Mouse (Mus musculus): ENCODE data around the gene Cd164.

The Cd164 gene

GRCm38 (mm10) chr10:41504996-41505395, 14.2 kb upstream of the Cd164 start:
- no peak for DNase-seq

DNA sequence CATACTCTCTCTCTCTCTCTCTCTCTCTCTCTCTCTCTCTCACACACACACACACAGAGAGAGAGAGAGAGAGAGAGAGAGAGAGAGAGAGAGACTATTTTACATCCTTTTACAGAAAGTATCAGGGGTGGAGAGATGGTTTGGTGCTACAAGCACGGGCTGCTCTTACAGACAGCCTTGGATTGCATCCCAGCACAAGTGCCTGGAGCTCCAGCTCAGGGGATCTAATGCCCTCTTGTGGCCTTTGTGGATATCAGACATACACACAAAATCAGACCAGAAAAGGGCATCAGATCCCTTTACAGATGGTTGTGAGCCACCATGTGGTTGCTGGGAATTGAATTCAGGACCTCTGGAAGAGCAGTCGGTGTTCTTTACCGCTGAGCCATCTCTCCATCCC, 13.8 kb upstream of the Cd164 start:
- peak; percentile 63 to 75 for DNase-seq

- DNase-seq: peak in 1 of 2 experiments; percentile 39
These were observed 10.1 kb upstream of the Cd164 start for GRCm38 (mm10) chr10:41509160-41509559.

- no peak for DNase-seq
These were observed 4.9 kb upstream of the Cd164 start for GRCm38 (mm10) chr10:41514301-41514700.

GRCm38 (mm10) chr10:41514921-41515320, 4.3 kb upstream of the Cd164 start:
- DNase-seq: no peak

DNA sequence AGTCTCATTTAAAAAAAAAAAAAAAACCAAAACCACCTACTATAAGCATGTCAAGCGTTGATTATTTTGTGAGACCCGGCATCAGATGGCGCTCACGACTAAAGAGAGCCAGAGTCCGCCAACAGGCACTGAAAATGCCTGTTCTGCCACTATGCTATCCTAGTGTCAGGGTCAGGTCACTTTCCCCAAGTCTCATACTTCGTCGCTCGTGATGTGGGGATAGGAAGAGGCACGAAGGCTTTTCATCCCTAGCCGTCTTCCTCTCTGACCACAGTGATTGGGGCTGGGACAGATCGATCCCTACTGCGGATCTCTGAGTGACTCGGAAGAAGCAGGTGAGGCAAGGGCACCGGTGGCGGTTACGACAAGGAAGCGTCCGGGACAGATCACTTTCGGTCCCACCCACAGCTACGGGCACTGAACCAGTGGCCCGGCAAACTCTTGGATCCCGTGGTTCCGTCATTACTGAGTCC, 670 bp upstream of the Cd164 start:
- DNase-seq: peak; percentile 76 to 87

GRCm38 (mm10) chr10:41519640-41520409, 611 bp downstream of the Cd164 start:
- peak; percentile 68 to 82 for DNase-seq

DNA sequence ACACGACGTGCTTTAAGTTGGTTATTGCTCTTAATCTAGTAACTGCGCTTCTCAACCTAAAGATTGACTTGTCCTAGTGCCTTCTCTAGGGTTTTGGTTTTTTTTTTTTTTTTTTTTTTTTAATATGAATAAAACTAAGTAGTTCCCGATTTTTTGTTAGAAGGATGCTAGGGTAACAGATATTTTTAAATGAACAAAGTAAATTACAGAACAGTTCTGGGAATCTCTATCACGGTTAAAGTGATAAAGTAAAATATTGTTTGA, 1.1 kb downstream of the Cd164 start:
- no peak for DNase-seq

DNA sequence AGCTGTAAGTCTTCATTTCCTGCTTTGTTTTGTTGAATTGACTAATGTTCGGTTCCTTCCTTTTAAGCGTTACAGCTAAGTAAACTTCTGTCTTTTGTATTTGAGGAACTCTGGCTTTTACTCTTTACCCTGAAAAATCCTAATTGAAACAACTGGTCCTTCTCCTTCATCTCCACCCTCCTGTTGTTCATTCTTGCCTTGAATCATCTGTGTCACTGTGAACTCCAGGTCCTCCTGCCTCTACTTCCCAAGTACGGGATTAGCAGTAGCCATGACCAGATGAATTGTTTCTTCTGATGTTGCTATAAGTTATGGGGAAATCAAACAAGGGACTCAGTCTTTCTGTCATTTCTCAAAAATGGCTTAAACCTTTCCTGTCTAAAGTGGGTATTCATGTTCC, 4.2 kb downstream of the Cd164 start:
- no peak for DNase-seq

GRCm38 (mm10) chr10:41525696-41526095, 6.5 kb downstream of the Cd164 start:
- DNase-seq: no peak

DNA sequence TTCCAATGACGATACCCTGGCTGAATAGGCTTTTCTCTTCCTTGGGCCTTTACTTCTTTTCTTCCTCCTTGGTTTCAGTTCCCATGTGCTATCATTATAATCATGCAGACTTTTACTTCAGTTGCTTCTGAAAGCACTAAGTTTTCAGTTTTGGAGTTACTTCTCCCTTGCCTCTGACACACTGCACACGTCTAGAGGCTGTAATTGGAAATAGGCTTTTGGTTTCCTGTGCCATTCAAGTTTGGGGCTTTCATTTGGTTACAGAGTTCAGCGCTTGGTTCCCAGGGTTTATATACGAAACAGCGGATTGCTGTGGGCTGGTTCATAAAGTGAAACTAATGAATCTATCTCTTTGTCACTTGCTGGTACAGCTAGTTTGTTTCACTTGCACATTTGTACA, 10.8 kb downstream of the Cd164 start:
- no peak for DNase-seq

DNA sequence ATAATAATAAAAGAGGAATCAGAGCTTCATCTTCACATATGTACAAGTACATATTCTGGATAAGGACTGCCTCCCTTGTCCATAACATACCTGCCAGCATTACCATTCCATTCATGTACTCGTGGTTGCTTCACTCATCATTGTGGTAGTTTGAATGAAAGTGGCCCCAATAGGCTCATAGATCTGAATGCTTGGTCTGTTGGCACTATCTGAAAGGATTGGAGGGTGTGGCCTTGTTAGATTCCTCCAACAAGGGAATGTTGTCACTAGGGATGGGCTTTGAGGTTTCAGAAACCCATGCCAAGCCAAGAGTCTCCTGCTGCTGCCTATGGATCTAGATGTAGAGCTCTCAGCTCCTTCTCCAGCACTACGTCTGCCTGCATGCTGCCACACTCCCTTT, 16.8 kb downstream of the Cd164 start:
- no peak for DNase-seq

DNA sequence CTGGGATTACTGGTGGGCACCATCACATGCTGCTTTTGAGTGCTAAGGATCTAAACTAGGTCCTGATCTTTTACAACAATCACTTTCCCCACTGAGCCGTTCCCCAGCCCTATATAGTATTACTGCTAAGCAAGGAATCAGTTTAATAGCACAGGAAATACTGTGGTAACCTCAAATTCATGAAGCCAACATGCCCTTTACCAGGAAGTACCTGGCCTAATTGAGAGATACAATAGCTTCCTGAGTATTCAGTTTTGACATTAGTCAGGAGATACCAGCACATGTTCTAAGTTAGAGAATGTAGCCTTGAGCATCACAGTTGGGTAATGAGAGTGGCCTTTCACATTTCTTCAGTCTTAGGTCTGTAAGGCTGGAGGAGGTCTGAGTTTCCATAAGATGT, 17.5 kb downstream of the Cd164 start:
- DNase-seq: no peak

DNA sequence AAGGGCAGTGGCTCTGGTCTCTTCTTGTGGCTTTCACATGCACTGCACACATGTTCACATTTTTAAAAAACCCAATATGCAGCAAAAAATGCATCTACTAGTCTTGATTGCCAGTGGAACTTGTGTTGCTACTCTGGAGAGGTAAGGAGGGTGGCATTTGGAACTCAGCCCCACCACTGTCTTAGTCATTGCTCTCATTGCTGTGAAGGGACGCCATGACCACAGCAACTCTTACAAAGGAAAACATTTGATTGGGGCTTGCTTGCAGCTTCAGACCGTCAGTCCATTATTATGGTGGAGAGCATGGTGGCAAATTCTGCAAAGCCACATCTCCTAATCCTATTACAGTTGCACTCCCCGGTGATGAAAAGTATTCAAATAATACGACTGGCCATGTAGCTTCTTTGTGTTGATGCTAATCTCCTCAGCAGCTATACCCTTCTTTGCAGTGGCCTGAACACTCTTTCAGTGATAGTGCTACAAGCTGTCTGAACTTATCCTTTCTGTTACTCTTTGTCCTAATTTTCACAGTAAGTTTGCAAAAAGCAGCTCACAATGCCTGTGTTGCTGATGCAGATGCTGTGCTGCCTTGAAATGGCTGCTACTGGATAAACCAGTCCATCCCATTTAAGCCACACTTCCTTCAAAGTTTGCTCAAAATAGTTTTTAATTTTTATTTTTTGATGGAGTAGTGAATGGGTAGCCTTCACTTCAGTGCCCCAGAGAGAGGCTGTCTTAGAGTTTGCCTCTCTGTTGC, 18.2 kb downstream of the Cd164 start:
- DNase-seq: no peak

DNA sequence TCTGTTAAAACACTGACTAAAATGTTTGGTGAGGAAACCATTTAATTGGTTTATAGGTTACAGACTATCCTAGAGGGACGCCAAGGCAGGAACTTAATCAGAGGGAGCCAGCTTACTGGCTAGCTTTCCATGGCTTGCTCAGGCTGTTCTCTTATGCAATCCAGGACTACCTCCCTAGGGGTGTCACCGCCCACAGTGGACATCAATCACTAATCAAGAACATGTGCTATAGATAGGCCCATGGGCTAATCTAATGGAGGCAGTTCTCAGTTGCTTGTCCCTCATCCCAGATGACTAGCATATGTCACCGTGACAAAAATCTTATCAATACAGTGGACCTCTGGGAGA, 18.7 kb downstream of the Cd164 start:
- no peak for DNase-seq

DNA sequence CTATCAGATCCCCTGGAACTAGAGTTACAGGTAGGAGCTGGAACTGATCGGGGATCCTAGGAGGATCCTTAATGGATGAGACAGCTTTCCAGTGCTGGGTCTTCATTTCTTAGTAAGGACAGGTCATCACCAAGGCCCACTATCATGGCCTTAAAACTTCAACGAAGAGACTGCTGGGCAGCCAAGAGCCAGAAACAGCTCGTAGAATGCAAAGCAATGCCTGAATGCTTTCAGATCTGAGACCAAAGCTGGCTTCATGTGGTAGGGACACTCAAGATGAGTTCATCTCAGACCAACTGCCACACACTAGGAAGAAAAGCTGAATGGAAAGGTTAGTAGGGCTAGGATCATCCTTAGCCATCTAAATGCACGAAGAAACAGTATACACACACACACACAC, 19.8 kb downstream of the Cd164 start:
- DNase-seq: no peak

DNA sequence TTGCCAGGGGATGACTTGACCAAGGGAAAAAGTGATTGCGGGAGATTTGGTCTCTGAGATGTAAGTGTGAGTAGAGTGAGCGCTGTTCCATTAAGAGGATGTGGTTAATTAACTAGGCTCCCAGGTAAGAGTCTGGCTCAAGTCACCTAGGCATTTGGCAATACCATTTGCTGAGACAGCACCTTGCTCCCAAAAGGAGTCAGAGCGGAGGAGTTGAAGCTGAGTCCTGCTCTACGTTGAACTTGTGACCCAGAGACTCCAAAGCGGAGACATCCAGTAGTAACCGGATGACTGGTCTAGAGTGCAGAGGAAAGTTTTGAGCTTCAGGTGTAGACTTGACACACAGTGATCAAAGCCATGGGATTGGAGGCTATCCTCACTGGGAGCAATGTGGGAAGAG, 22.8 kb downstream of the Cd164 start:
- DNase-seq: no peak

DNA sequence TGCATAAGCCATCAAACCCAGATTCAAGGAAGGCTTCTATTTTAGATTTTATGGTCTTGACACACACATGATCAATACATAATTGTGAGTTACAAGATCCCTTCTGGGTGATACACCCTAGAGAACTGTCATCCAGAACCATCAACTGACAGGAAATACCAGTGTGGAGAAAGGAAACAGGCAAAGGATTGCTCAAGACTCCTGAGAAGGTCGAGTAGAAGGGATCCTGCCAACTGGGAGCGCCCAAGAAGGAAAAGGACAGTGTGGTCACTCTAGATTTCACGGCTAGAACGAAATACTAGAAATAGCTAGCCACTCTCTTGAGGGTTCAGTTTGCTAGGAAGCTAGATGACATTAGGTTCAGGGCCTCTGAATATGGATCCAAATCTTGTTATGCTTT, 24.2 kb downstream of the Cd164 start:
- no peak for DNase-seq

DNA sequence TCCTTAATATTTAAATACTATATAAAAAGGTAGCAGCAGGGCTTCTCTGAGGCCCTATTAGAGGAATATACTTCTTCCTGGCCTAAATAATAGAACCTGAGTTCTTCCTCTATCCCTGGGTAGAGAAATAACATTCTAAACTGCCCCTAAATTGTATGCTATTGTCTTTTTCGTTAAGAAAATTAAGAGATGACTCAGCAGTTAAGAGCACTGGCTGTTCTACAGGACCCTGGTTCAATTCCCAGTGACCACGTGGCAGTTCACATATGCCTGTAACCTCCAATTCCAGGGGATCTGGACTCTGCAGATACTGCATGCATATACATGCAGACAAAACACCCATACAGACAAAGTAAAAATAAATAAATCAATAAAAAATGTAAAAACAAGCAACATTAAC, 24.6 kb downstream of the Cd164 start:
- no peak for DNase-seq

GRCm38 (mm10) chr10:41544481-41545190, 25.4 kb downstream of the Cd164 start:
- no peak for DNase-seq

GRCm38 (mm10) chr10:41545224-41545755, 26.1 kb downstream of the Cd164 start:
- no peak for DNase-seq

DNA sequence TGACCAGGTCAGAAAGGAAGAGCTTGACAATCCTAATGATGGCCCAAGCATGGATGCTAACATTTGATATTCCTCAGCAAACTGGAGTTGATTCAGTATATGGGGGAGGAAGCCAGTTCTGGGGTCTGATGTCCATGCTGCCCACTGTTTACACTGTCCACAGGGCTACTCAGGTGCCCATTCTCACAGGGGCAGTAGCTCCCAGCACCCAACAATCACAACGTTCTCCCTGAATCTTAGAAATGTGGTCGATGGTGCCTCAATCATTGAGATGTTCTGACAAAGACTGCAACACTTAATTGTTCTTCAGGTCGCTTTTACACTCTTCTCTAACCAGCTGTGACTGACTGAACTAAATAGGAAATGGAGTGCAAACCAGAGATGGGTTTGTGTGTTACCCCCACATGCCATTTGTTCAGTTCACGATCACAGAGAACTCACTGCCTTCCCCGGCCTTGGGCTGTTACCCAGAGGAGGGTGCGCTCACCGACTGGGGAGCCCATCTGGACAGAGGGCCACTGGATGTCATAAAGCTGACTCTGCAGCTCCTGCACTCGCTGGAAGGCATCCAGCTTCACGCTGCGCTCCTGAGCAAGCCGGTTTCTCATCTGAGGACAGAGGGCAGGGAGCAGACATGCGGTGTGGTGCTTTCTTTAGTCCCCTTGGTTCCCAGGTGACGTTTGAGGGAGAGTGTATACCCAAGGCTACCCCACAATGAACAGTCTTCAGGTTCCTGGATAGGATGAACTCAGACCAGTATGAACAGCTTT, 27.4 kb downstream of the Cd164 start:
- peak; percentile 36 to 61 for DNase-seq

GRCm38 (mm10) chr10:41550711-41551110, 31.5 kb downstream of the Cd164 start:
- peak in 1 of 2 experiments; percentile 21 for DNase-seq
